Mouse (Mus musculus) hindbrain, embryonic 12.5 days (tissue): ENCODE measurements around the gene Clcf1. TPM values are rescaled to one million over a fixed set of nuclear protein-coding genes. Genes with fewer than 3 reads are reported as not detected.
"Not testable (repeated sequence)": the region's sequence is repeated elsewhere in the genome, so short reads cannot be mapped to it uniquely, and the experiment has no call there.

Experiments used
- ATAC-seq: fragments of 200-750 bp; cut with Nextera tagmentation; 2 replicates; pipeline ENCODE4 v1.8.0; 2017; ENCODE audit warnings: moderate TSS enrichment; ENCODE audit not compliant: low FRiP score
- H3K27ac ChIP-seq: fragments of 300-500 bp; sonication (generic); 2 replicates; pipeline ENCODE4 v1.5.1; 2016; ENCODE audit warnings: mild to moderate bottlenecking
- H3K27me3 ChIP-seq: fragments of 300-500 bp; sonication (generic); 2 replicates; pipeline ENCODE4 v1.6.1; 2016; ENCODE audit warnings: mild to moderate bottlenecking
- H3K36me3 ChIP-seq: fragments of 300-500 bp; sonication (generic); 2 replicates; pipeline ENCODE4 v1.6.1; 2016; ENCODE audit warnings: mild to moderate bottlenecking
- H3K4me1 ChIP-seq: fragments of 300-500 bp; sonication (generic); 2 replicates; pipeline ENCODE4 v1.6.1; 2016
- H3K4me2 ChIP-seq: fragments of 300-500 bp; sonication (generic); replicated peaks from 2 replicates; pipeline ENCODE4 v1.6.1; 2016; ENCODE audit warnings: mild to moderate bottlenecking
- H3K4me3 ChIP-seq: fragments of 300-500 bp; sonication (generic); 2 replicates; pipeline ENCODE4 v1.5.1; 2016; ENCODE audit warnings: mild to moderate bottlenecking
- H3K9ac ChIP-seq: fragments of 300-500 bp; sonication (generic); 2 replicates; pipeline ENCODE4 v1.6.1; 2016; ENCODE audit warnings: mild to moderate bottlenecking, moderate library complexity
- H3K9me3 ChIP-seq: fragments of 300-500 bp; sonication (generic); replicated peaks from 2 replicates; pipeline ENCODE4 v1.6.1; 2016; ENCODE audit warnings: mild to moderate bottlenecking
- WGBS: fragments of 180-500 bp; shearing (Covaris S2); methylation state at CpG from one replicate; pipeline ENCODE4 v1.1.7; 2016; 5-methylcytosine and 5-hydroxymethylcytosine counted together
- polyA plus RNA-seq: library from polyadenylated mRNA; unstranded; fragments of >200 nt; fragmentation: Nextera tagmentation; extraction: Ambion mirVana; gene quantifications from 2 replicates; pipeline ENCODE4 v1.2.1, GENCODE M21; 2016

The Clcf1 gene
- polyA plus RNA-seq, 1 experiment from 2014 or later = 2.8 TPM

- Histone ChIP-seq H3K36me3 (no peaks in the 10 kb centered on the region), H3K9me3 (no peaks in the 10 kb centered on the region), H3K4me1 (no peaks in the 10 kb centered on the region), H3K9ac (no peak overlapping the region), H3K4me3 (no peak overlapping the region), H3K4me2 (no peak overlapping the region), H3K27ac (no peak overlapping the region), H3K27me3 (no peaks in the 10 kb centered on the region)
- WGBS = 60% methylated on average over 1 of the region's 1 CpGs
- ATAC-seq = no peak
Observed at GRCm38 (mm10) chr19:4247010-4247409, 33.0 kb downstream of the Clcf1 start.

DNA sequence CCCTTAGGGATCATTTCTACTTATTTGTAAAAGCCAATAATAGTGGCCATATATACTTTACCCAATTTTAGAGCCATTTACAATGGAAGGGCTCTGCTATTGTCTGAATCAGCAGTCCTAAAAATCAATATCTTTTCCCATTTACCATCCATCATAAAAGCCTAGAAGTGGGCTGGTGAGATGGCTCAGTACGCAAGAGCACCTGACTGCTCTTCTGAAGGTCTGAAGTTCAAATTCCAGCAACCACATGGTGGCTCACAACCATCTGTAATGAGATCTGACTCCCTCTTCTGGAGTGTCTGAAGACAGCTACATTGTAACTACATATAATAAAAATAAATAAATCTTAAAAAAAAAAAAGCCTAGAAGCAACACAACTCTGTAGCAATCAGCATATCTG is 34.6 kb downstream of the Clcf1 start:
- ATAC-seq, H3K27ac ChIP-seq, H3K4me1 ChIP-seq, H3K36me3 ChIP-seq, H3K27me3 ChIP-seq, H3K4me2 ChIP-seq, H3K9ac ChIP-seq, H3K9me3 ChIP-seq, H3K4me3 ChIP-seq: not testable (repeated sequence)
- 69% methylated on average over 1 of the region's 1 CpGs for WGBS

- Histone ChIP-seq H3K36me3 (no peaks in the 10 kb centered on the region), H3K27me3 (no peaks in the 10 kb centered on the region), H3K27ac (no peak overlapping the region), H3K4me1 (peaks cover 4% of the 10 kb centered on the region; the same call in 1 of the 2 replicates), H3K4me2 (no peak overlapping the region), H3K9me3 (no peaks in the 10 kb centered on the region), H3K9ac (no peak overlapping the region), H3K4me3 (no peak overlapping the region)
- ATAC-seq = no peak
- 85% methylated on average over 7 of the region's 7 CpGs for WGBS
Observed at GRCm38 (mm10) chr19:4254230-4254629, 40.2 kb downstream of the Clcf1 start.

- Histone ChIP-seq H3K9me3 (no peaks in the 10 kb centered on the region), H3K27ac (no peak overlapping the region), H3K4me1 (peaks cover 4% of the 10 kb centered on the region; the same call in 1 of the 2 replicates), H3K4me2 (no peak overlapping the region), H3K4me3 (no peak overlapping the region), H3K36me3 (no peaks in the 10 kb centered on the region), H3K9ac (no peak overlapping the region), H3K27me3 (no peaks in the 10 kb centered on the region)
- WGBS = 71% methylated on average over 11 of the region's 11 CpGs
- ATAC-seq = no peak
Observed at GRCm38 (mm10) chr19:4255583-4256162, 41.6 kb downstream of the Clcf1 start.

GRCm38 (mm10) chr19:4257216-4257896 is 43.3 kb downstream of the Clcf1 start:
- Histone ChIP-seq H3K4me3 (peak overlapping the region; percentile 54), H3K9ac (peak overlapping the region; percentile 64), H3K36me3 (no peaks in the 10 kb centered on the region), H3K9me3 (no peaks in the 10 kb centered on the region), H3K27ac (no peak overlapping the region), H3K4me2 (peak overlapping the region; percentile 80), H3K4me1 (peaks cover 4% of the 10 kb centered on the region; the same call in 1 of the 2 replicates), H3K27me3 (no peaks in the 10 kb centered on the region)
- ATAC-seq = peak; percentile 94
- WGBS = under 1% methylated on average over 41 of the region's 41 CpGs

GRCm38 (mm10) chr19:4257897-4258252 is 43.8 kb downstream of the Clcf1 start:
- H3K4me1 ChIP-seq = peaks cover 4% of the 10 kb centered on the region; the same call in 1 of the 2 replicates
- WGBS = 25% methylated on average over 12 of the region's 12 CpGs
- H3K4me2 ChIP-seq = peak overlapping the region; percentile 80
- H3K27ac ChIP-seq = no peak overlapping the region
- H3K27me3 ChIP-seq = no peaks in the 10 kb centered on the region
- H3K9me3 ChIP-seq = no peaks in the 10 kb centered on the region
- H3K36me3 ChIP-seq = no peaks in the 10 kb centered on the region
- peak; percentile 60; the same call in 1 of the 2 replicates for ATAC-seq
- H3K9ac ChIP-seq = peak overlapping the region; percentile 64; the same call in 1 of the 2 replicates
- H3K4me3 ChIP-seq = peak overlapping the region; percentile 54

DNA sequence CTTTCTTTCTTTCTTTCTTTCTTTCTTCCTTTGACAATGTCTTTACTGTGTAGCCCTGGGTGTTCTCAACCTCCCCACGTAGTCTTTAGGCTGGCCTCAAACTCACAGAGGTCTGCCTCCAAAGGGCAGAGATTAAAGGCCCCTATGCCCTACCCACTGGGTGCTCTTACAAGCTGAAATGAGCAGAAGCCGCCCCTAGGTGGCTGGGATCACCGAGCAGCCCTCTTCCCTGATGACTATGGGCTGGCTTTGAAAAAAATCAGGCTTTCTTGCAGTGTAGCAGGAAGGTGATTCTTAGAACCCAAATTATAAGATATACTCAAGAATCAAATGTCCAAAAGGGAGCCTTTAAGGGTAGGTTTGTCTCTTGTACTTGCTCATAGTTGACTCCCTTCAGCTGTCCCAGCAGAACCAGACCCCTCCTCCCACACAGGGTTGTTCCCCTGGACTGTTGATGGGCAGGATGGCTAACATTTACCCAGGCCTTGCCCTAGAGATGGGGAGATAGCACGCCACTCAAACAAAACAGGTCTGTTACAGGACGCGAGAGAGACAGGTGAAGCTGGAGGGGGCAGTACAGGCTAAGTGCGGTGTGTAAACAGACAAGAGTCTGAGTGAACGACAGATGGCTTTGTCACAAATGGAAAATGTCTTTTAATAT is 47.1 kb downstream of the Clcf1 start:
- no peak overlapping the region for H3K27ac ChIP-seq
- H3K9me3 ChIP-seq = no peaks in the 10 kb centered on the region
- 55% methylated on average over 8 of the region's 8 CpGs for WGBS
- H3K4me1 ChIP-seq = peaks cover 4% of the 10 kb centered on the region; the same call in 1 of the 2 replicates
- ATAC-seq = no peak
- H3K4me2 ChIP-seq = no peak overlapping the region
- H3K4me3 ChIP-seq = no peak overlapping the region
- no peaks in the 10 kb centered on the region for H3K27me3 ChIP-seq
- H3K36me3 ChIP-seq = no peaks in the 10 kb centered on the region
- no peak overlapping the region for H3K9ac ChIP-seq

DNA sequence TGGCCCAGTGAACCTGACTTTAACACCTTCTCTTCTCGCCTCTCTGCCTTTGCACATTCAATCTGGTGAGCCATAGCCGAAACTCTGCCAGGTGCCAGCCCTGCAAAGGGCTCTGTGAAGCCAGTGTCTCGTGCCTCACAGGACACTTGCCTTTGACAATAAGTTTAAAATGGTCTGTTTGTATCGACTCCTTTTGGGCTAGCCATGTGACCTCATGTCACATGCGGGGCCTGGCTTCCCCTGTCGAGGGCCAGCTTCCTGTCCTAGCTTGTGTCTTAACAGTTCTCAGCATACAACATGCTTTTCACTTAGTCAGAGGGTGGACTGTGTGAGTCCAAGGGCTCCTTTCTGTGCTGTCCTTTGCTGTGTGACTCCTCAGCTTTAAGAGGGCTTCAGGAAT is 48.7 kb downstream of the Clcf1 start:
- no peaks in the 10 kb centered on the region for H3K9me3 ChIP-seq
- no peaks in the 10 kb centered on the region for H3K36me3 ChIP-seq
- H3K27ac ChIP-seq = no peak overlapping the region
- H3K27me3 ChIP-seq = peaks cover 6% of the 10 kb centered on the region
- H3K9ac ChIP-seq = no peak overlapping the region
- ATAC-seq = no peak
- H3K4me1 ChIP-seq = peaks cover 3% of the 10 kb centered on the region; the same call in 1 of the 2 replicates
- no peak overlapping the region for H3K4me3 ChIP-seq
- WGBS = 73% methylated on average over 6 of the region's 6 CpGs
- H3K4me2 ChIP-seq = no peak overlapping the region

GRCm38 (mm10) chr19:4263702-4264101 is 49.7 kb downstream of the Clcf1 start:
- WGBS = 65% methylated on average over 14 of the region's 14 CpGs
- H3K4me2 ChIP-seq = no peak overlapping the region
- H3K27me3 ChIP-seq = peaks cover 16% of the 10 kb centered on the region
- H3K4me3 ChIP-seq = no peak overlapping the region
- H3K36me3 ChIP-seq = no peaks in the 10 kb centered on the region
- H3K9me3 ChIP-seq = no peaks in the 10 kb centered on the region
- H3K9ac ChIP-seq = no peak overlapping the region
- H3K4me1 ChIP-seq = peaks cover under 1% of the 10 kb centered on the region; the same call in 1 of the 2 replicates
- H3K27ac ChIP-seq = no peak overlapping the region
- no peak for ATAC-seq

DNA sequence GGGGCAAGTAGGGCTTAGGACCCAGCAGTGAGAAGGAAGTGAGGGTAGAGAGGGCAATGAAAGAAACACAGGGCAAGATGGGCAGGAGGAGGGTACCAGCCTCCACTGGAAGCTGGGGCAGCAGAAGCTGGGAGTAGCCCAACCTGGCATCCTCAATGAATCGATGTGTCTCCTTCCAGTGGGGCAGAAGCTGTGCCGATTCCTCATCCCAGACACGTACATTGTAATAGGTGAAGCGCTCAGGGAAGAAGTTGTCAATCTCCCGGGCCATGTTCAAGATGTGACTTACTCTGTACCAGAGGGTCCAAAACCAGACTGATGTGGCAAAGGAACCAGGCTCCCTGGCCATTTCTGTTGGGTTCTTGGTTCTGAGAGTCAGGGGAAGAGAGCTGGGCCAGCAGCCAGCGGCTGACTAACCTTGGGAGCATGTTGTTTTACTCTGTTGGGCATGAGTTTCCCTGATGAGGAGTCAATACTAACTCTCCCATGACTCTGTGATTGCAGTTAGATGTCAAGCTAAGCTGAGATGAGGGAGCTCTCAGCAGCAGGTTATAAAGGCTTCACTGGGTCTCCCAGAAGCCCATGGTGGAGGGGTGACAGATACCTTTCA is 50.2 kb downstream of the Clcf1 start:
- WGBS = 95% methylated on average over 6 of the region's 6 CpGs
- Histone ChIP-seq H3K4me2 (no peak overlapping the region), H3K4me3 (no peak overlapping the region), H3K9me3 (no peaks in the 10 kb centered on the region), H3K9ac (no peak overlapping the region), H3K27me3 (peaks cover 21% of the 10 kb centered on the region), H3K27ac (no peak overlapping the region), H3K36me3 (no peaks in the 10 kb centered on the region), H3K4me1 (peaks cover 6% of the 10 kb centered on the region; the same call in 1 of the 2 replicates)
- no peak for ATAC-seq

- Histone ChIP-seq H3K4me2 (no peak overlapping the region), H3K9ac (no peak overlapping the region), H3K9me3 (no peaks in the 10 kb centered on the region), H3K36me3 (0 out of 2 replicates have a peak, but pooled peaks cover 5% of the 10 kb centered on the region), H3K27ac (no peak overlapping the region), H3K4me3 (no peak overlapping the region), H3K4me1 (peaks cover 6% of the 10 kb centered on the region; the same call in 1 of the 2 replicates), H3K27me3 (peaks cover 37% of the 10 kb centered on the region)
- ATAC-seq = no peak
- WGBS = 62% methylated on average over 4 of the region's 4 CpGs
Observed at GRCm38 (mm10) chr19:4265956-4266355, 51.9 kb downstream of the Clcf1 start.
